Mouse (Mus musculus): ENCODE measurements around the gene H3f3a. TPM values are rescaled to one million over a fixed set of nuclear protein-coding genes. Genes with fewer than 3 reads are reported as not detected.

Gene H3f3a
- polyA plus RNA-seq (2012; rRNA removed): 334 and 359 TPM in 2 replicates

- H3K4me3 ChIP-seq (ENCODE audit: insufficient read depth, low read length): peak within 1 kb of the TSS; percentile 96
- H3K4me1 ChIP-seq (ENCODE audit: control insufficient read depth, insufficient read depth, low read length): peaks cover 4% of the 10 kb centered on the region
- TF ChIP-seq POLR2A (IDR thresholded peaks at IDR 0.05; ENCODE audit: extremely low read depth, insufficient read depth, low read length): no peak
- no peak for TF ChIP-seq CTCF (IDR thresholded peaks at IDR 0.05; ENCODE audit: extremely low read depth, insufficient read depth, low read length)
- H3K27ac ChIP-seq (ENCODE audit: insufficient read depth, low read length): peak within 1 kb of the TSS; percentile 98
Measured at GRCm38 (mm10) chr1:180813885-180814740, at the start of gene H3f3a. H3f3a (minus strand) TSS chr1:180813943.

- TF ChIP-seq POLR2A (IDR thresholded peaks at IDR 0.05; ENCODE audit: extremely low read depth, insufficient read depth, low read length) (no peak), CTCF (IDR thresholded peaks at IDR 0.05; ENCODE audit: extremely low read depth, insufficient read depth, low read length) (no peak)
- Histone ChIP-seq H3K4me1 (ENCODE audit: control insufficient read depth, insufficient read depth, low read length) (no peaks in the 10 kb centered on the region), H3K4me3 (ENCODE audit: insufficient read depth, low read length) (no peak overlapping the region)
Measured at GRCm38 (mm10) chr1:180860030-180860429, 46.3 kb upstream of the H3f3a start.

GRCm38 (mm10) chr1:180858763-180859162 lies 45.0 kb upstream of the H3f3a start:
- H3K4me1 ChIP-seq (ENCODE audit: control insufficient read depth, insufficient read depth, low read length): no peaks in the 10 kb centered on the region
- H3K4me3 ChIP-seq (ENCODE audit: insufficient read depth, low read length): no peak overlapping the region
- no peak for TF ChIP-seq POLR2A (IDR thresholded peaks at IDR 0.05; ENCODE audit: extremely low read depth, insufficient read depth, low read length)
- TF ChIP-seq CTCF (IDR thresholded peaks at IDR 0.05; ENCODE audit: extremely low read depth, insufficient read depth, low read length): no peak
- H3K27ac ChIP-seq (ENCODE audit: insufficient read depth, low read length): no peak overlapping the region

More at GRCm38 (mm10) chr1:180860030-180860429, 46.3 kb upstream of the H3f3a start:
- H3K27ac ChIP-seq (ENCODE audit: insufficient read depth, low read length): no peak overlapping the region

GRCm38 (mm10) chr1:180850316-180851270 lies 36.9 kb upstream of the H3f3a start, which contains the start of gene Sde2:
Sde2 (plus strand) TSS chr1:180851127.
- H3K27ac ChIP-seq (ENCODE audit: insufficient read depth, low read length): peak within 1 kb of the TSS; percentile 96
- TF ChIP-seq POLR2A (IDR thresholded peaks at IDR 0.05; ENCODE audit: extremely low read depth, insufficient read depth, low read length) (peak; percentile 94), CTCF (IDR thresholded peaks at IDR 0.05; ENCODE audit: extremely low read depth, insufficient read depth, low read length) (no peak)
- H3K4me3 ChIP-seq (ENCODE audit: insufficient read depth, low read length): peak within 1 kb of the TSS; percentile 82
- peaks cover 7% of the 10 kb centered on the region for H3K4me1 ChIP-seq (ENCODE audit: control insufficient read depth, insufficient read depth, low read length)

- TF ChIP-seq CTCF (IDR thresholded peaks at IDR 0.05; ENCODE audit: extremely low read depth, insufficient read depth, low read length) (no peak), POLR2A (IDR thresholded peaks at IDR 0.05; ENCODE audit: extremely low read depth, insufficient read depth, low read length) (no peak)
- Histone ChIP-seq H3K4me3 (ENCODE audit: insufficient read depth, low read length) (peak overlapping the region; percentile 82; the same call in 1 of the 2 replicates), H3K4me1 (ENCODE audit: control insufficient read depth, insufficient read depth, low read length) (peaks cover 7% of the 10 kb centered on the region), H3K27ac (ENCODE audit: insufficient read depth, low read length) (peak overlapping the region; percentile 96)
Measured at GRCm38 (mm10) chr1:180849701-180850301, 36.1 kb upstream of the H3f3a start.

GRCm38 (mm10) chr1:180848511-180849241 lies 34.9 kb upstream of the H3f3a start:
- peak overlapping the region; percentile 22 for H3K4me3 ChIP-seq (ENCODE audit: insufficient read depth, low read length)
- H3K4me1 ChIP-seq (ENCODE audit: control insufficient read depth, insufficient read depth, low read length): peaks cover 7% of the 10 kb centered on the region
- H3K27ac ChIP-seq (ENCODE audit: insufficient read depth, low read length): peak overlapping the region; percentile 41
- TF ChIP-seq POLR2A (IDR thresholded peaks at IDR 0.05; ENCODE audit: extremely low read depth, insufficient read depth, low read length): no peak
- TF ChIP-seq CTCF (IDR thresholded peaks at IDR 0.05; ENCODE audit: extremely low read depth, insufficient read depth, low read length): no peak

- H3K4me3 ChIP-seq (ENCODE audit: insufficient read depth, low read length): peak overlapping the region; percentile 22
- H3K4me1 ChIP-seq (ENCODE audit: control insufficient read depth, insufficient read depth, low read length): peaks cover 7% of the 10 kb centered on the region
- H3K27ac ChIP-seq (ENCODE audit: insufficient read depth, low read length): peak overlapping the region; percentile 41
- TF ChIP-seq CTCF (IDR thresholded peaks at IDR 0.05; ENCODE audit: extremely low read depth, insufficient read depth, low read length) (no peak), POLR2A (IDR thresholded peaks at IDR 0.05; ENCODE audit: extremely low read depth, insufficient read depth, low read length) (peak; percentile 56)
Measured at GRCm38 (mm10) chr1:180848114-180848510, 34.4 kb upstream of the H3f3a start.

- Histone ChIP-seq H3K27ac (ENCODE audit: insufficient read depth, low read length) (no peak overlapping the region), H3K4me3 (ENCODE audit: insufficient read depth, low read length) (no peak overlapping the region), H3K4me1 (ENCODE audit: control insufficient read depth, insufficient read depth, low read length) (no peaks in the 10 kb centered on the region)
- TF ChIP-seq CTCF (IDR thresholded peaks at IDR 0.05; ENCODE audit: extremely low read depth, insufficient read depth, low read length) (no peak), POLR2A (IDR thresholded peaks at IDR 0.05; ENCODE audit: extremely low read depth, insufficient read depth, low read length) (no peak)
Measured at GRCm38 (mm10) chr1:180841561-180842300, 28.0 kb upstream of the H3f3a start.
